Mouse (Mus musculus): ENCODE measurements at regions not wholly inside any gene's neighbourhood (a gene's known extent, or its start where the extent isn't known, plus 50 kb on each side); places are given as distances from the start of the nearest gene placed in this dataset.

- TF ChIP-seq CTCF (IDR thresholded peaks at IDR 0.05; ENCODE audit: control insufficient read depth, insufficient read depth, insufficient read length) (no peak), USF1 (IDR thresholded peaks at IDR 0.05; ENCODE audit: low read depth) (no peak), MYOG (IDR thresholded peaks at IDR 0.05; ENCODE audit: control insufficient read depth, extremely low read depth, insufficient read length) (no peak), CEBPB (IDR thresholded peaks at IDR 0.05; ENCODE audit: low read depth) (no peak)
Measured at GRCm38 (mm10) chr5:16991518-16991917, 199.9 kb downstream of the Gm28710 start.
